Mouse (Mus musculus): ENCODE data around the gene Pih1d3. TPM values are rescaled to one million over a fixed set of nuclear protein-coding genes. Genes with fewer than 3 reads are reported as not detected.

Gene Pih1d3
- polyA plus RNA-seq, 1 experiment from 2014 or later, result not detected

DNA sequence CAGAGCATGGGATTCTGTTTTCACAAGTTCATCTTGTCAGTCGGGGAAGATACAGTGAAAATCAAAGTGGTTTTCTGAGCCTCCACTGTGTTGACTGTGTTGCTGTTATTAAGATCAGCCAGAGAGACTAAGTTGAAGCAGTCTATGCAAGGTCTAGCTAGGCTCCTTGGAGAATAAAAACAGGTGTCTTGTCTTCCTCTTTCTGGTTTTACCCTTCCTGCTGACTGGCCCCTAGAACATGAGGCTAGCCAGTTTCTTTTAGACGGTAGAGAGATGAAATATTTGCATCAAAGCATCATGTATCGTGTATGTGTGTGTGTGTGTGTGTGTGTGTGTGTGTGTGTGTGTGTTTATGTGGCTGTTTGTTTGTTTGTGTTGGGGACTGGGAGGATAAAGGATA lies 16.9 kb upstream of the Pih1d3 start:
- Histone ChIP-seq H3K9ac (ENCODE audit: low read length) (no peak overlapping the region), H3K9me3 (ENCODE audit: control insufficient read depth, low read length) (no peaks in the 10 kb centered on the region), H3K36me3 (ENCODE audit: control insufficient read depth, insufficient read depth, low read length) (no peaks in the 10 kb centered on the region), H3K4me1 (replicated peaks; ENCODE audit: control insufficient read depth, insufficient read depth, low read length) (no peaks in the 10 kb centered on the region), H3K4me2 (ENCODE audit: low read depth, low read length) (no peak overlapping the region), H3K27me3 (ENCODE audit: control insufficient read depth, insufficient read depth, low read depth, low read length) (no peaks in the 10 kb centered on the region), H3K27ac (ENCODE audit: low read length) (no peak overlapping the region), H3K4me3 (ENCODE audit: low read length) (no peak overlapping the region)
- 67% methylated on average over 3 of the region's 3 CpGs for WGBS
- ATAC-seq (ENCODE audit: low read depth), result no peak

DNA sequence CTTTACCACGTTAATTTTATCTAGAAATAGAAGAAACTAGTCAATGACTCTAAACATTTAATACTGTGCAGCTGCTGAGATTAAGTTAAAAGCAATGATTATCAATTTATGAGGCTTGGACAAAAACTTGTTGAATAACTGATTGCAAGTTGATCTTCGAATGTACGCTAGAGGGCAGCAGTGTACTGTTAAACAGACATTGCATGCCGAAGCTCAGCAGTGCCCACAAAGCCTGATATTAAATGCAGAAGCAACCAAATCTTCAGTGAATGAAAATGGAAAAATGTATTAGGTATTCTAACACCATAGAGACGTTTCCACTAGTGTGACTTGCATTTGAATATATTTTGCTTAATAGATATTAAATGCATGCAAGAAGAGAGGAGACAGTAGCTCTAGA lies 12.5 kb upstream of the Pih1d3 start:
- Histone ChIP-seq H3K9ac (ENCODE audit: low read length) (no peak overlapping the region), H3K4me2 (ENCODE audit: low read depth, low read length) (no peak overlapping the region), H3K36me3 (ENCODE audit: control insufficient read depth, insufficient read depth, low read length) (no peaks in the 10 kb centered on the region), H3K9me3 (ENCODE audit: control insufficient read depth, low read length) (no peaks in the 10 kb centered on the region), H3K4me1 (replicated peaks; ENCODE audit: control insufficient read depth, insufficient read depth, low read length) (no peaks in the 10 kb centered on the region), H3K27me3 (ENCODE audit: control insufficient read depth, insufficient read depth, low read depth, low read length) (no peaks in the 10 kb centered on the region), H3K27ac (ENCODE audit: low read length) (no peak overlapping the region), H3K4me3 (ENCODE audit: low read length) (no peak overlapping the region)
- no peak for ATAC-seq (ENCODE audit: low read depth)
- 1% methylated on average over 5 of the region's 5 CpGs for WGBS

DNA sequence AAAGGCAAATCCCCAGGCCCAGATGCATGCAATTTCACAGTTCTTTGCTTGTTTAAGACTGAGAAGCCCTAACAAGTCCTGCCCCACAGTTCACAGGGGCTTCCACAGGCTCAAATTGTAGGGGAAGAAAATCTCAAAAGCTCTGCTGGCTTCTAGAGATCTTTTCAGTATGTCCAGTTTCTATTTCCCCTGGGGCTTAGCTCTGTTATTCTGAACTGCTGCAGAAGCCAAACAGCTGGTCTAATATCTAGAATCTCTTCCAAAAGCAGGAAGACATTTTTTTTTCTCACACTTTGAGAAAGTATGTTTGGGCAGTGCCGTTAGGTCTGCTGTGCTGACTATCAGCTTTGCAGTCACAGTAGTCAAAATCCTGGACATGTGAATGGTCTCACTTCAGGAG lies 7.8 kb upstream of the Pih1d3 start:
- no peak for ATAC-seq (ENCODE audit: low read depth)
- Histone ChIP-seq H3K9me3 (ENCODE audit: control insufficient read depth, low read length) (no peaks in the 10 kb centered on the region), H3K4me3 (ENCODE audit: low read length) (no peak overlapping the region), H3K4me2 (ENCODE audit: low read depth, low read length) (no peak overlapping the region), H3K9ac (ENCODE audit: low read length) (no peak overlapping the region), H3K27ac (ENCODE audit: low read length) (no peak overlapping the region), H3K27me3 (ENCODE audit: control insufficient read depth, insufficient read depth, low read depth, low read length) (no peaks in the 10 kb centered on the region), H3K36me3 (ENCODE audit: control insufficient read depth, insufficient read depth, low read length) (no peaks in the 10 kb centered on the region), H3K4me1 (replicated peaks; ENCODE audit: control insufficient read depth, insufficient read depth, low read length) (no peaks in the 10 kb centered on the region)
- WGBS, result 38% methylated on average over 1 of the region's 1 CpGs

DNA sequence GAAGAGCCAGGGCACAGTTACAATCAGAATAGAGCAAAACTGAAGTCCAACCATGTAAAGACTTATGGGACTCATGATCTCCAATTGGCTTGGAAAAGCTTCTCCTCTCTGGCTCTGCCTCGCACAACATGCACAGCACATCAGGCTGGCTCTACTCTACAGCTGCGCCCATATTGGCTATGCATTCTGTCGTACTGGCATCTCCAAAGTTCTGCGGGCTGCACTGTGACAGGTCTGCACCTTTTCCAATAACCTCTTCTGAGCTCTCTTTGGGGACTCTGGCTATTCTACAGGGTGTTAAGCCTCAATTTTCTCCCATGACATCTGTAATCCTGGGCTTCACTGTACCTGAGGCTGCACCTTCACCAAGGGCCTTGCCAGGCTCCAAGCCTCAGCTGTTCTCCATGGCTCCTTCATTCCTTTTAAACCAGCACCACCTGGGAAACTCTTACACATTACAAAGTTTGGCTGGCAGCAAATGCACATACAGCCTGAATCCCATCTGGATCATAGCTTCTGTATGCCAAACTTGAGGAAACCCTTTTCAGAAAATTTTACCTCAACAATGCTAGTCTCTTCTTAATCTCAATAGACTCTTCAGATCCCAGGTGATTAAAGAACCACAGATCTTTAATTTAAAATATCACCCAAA lies 1.9 kb upstream of the Pih1d3 start:
- no peak overlapping the region for H3K27ac ChIP-seq (ENCODE audit: low read length)
- H3K4me2 ChIP-seq (ENCODE audit: low read depth, low read length), result no peak overlapping the region
- no peak overlapping the region for H3K4me3 ChIP-seq (ENCODE audit: low read length)
- no peaks in the 10 kb centered on the region for H3K4me1 ChIP-seq (replicated peaks; ENCODE audit: control insufficient read depth, insufficient read depth, low read length)
- H3K27me3 ChIP-seq (ENCODE audit: control insufficient read depth, insufficient read depth, low read depth, low read length), result no peaks in the 10 kb centered on the region
- 88% methylated on average over 4 of the region's 4 CpGs for WGBS
- H3K9me3 ChIP-seq (ENCODE audit: control insufficient read depth, low read length), result no peaks in the 10 kb centered on the region
- H3K9ac ChIP-seq (ENCODE audit: low read length), result no peak overlapping the region
- ATAC-seq (ENCODE audit: low read depth), result no peak
- no peaks in the 10 kb centered on the region for H3K36me3 ChIP-seq (ENCODE audit: control insufficient read depth, insufficient read depth, low read length)

DNA sequence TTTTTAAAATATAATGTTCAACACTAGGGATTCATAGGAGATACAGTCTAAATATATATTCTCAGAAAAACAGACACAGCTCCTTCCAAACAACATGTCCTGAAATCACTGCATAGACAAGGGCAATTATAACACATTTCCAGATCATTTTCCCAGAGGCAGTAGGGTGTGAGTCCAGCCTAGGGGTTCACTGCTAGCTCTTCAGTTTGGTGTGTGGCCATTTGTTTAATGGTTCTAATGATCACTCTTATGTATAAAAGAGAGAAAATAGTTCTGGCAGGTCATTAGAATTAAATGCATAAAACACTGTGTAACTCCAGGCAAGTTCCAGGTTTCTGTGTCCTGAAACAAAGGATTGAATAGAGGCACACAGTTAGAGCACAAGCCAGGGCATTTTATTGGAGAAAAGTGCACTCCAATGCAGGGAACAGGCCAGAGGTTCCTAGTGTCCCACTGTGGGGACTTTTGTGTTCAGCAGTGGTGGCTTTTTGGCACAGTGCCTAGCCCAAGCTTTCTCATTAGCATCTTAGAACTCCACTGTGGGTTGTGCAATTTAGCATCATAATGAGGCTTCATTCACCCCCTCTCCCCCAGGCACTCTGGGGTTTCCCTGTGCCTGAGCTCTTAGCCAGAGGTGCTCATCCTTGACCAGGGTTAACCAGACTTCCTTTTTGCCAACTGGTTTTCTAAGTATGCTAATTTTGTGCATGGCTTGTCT lies 10.8 kb downstream of the Pih1d3 start:
- Histone ChIP-seq H3K9me3 (ENCODE audit: control insufficient read depth, low read length) (no peaks in the 10 kb centered on the region), H3K4me1 (replicated peaks; ENCODE audit: control insufficient read depth, insufficient read depth, low read length) (no peaks in the 10 kb centered on the region), H3K27me3 (ENCODE audit: control insufficient read depth, insufficient read depth, low read depth, low read length) (no peaks in the 10 kb centered on the region), H3K4me2 (ENCODE audit: low read depth, low read length) (no peak overlapping the region), H3K9ac (ENCODE audit: low read length) (no peak overlapping the region), H3K4me3 (ENCODE audit: low read length) (no peak overlapping the region), H3K36me3 (ENCODE audit: control insufficient read depth, insufficient read depth, low read length) (no peaks in the 10 kb centered on the region), H3K27ac (ENCODE audit: low read length) (no peak overlapping the region)
- no peak for ATAC-seq (ENCODE audit: low read depth)

DNA sequence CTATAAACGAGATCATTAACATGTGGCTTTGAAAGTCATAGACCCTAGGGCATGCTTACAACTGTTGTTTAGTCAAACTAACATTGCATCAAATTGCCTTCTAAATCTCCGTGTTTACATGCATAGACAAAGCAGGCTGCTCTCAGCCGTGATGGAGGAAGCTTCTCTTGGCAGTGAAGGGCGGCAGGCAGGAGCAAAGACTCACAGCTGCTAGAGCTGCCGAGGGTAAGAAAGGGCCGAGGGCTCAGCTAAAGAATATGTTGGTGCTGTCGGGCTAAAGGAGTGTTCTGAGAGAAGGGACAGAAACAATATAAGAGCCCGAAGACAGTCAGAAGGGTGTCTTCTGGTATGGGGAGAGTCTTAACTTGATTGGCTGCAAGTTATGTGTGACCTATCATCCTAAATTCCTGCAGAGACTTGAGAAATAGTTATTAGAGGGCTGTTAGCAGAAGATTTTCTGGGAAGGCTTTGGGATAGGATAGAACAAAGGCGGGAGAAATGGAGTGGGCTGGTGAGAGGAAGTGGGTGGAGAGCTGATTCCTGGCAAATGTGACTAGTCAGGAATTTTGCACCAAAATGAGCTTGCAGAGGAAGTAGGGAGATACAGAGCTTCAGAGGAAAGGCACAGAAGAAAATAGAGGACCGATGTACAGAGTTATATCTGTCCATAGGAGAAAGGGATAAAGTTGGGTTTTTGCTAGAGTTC lies 37.7 kb downstream of the Pih1d3 start:
- WGBS, result 45% methylated on average over 10 of the region's 10 CpGs
- Histone ChIP-seq H3K4me2 (ENCODE audit: low read depth, low read length) (peak overlapping the region; percentile 11; the same call in 1 of the 2 replicates), H3K36me3 (ENCODE audit: control insufficient read depth, insufficient read depth, low read length) (no peaks in the 10 kb centered on the region), H3K4me1 (replicated peaks; ENCODE audit: control insufficient read depth, insufficient read depth, low read length) (no peaks in the 10 kb centered on the region), H3K9ac (ENCODE audit: low read length) (no peak overlapping the region), H3K27ac (ENCODE audit: low read length) (peak overlapping the region; percentile 53), H3K27me3 (ENCODE audit: control insufficient read depth, insufficient read depth, low read depth, low read length) (no peaks in the 10 kb centered on the region), H3K9me3 (ENCODE audit: control insufficient read depth, low read length) (no peaks in the 10 kb centered on the region), H3K4me3 (ENCODE audit: low read length) (no peak overlapping the region)
- peak; percentile 73 for ATAC-seq (ENCODE audit: low read depth)

Other genes starting within 250 kb of the Pih1d3 start
- gene AC153137.1, start 244.9 kb upstream of the Pih1d3 start, polyA plus RNA-seq (2015; fragmentation: Nextera tagmentation; extraction: Ambion mirVana), result not detected in 2 replicates
- gene Lgsn, start 46.4 kb upstream of the Pih1d3 start, polyA plus RNA-seq (2015; fragmentation: Nextera tagmentation; extraction: Ambion mirVana), result not detected in 2 replicates
- 0.14 TPM in 1 of 2 replicates, not detected in the other for gene 4931428L18Rik, start 154 bp upstream of the Pih1d3 start, polyA plus RNA-seq (2015; fragmentation: Nextera tagmentation; extraction: Ambion mirVana)

Data from lung, embryonic 16.5 days (tissue).